Mouse (Mus musculus): ENCODE results near the gene Mrto4.

The Mrto4 gene

DNA sequence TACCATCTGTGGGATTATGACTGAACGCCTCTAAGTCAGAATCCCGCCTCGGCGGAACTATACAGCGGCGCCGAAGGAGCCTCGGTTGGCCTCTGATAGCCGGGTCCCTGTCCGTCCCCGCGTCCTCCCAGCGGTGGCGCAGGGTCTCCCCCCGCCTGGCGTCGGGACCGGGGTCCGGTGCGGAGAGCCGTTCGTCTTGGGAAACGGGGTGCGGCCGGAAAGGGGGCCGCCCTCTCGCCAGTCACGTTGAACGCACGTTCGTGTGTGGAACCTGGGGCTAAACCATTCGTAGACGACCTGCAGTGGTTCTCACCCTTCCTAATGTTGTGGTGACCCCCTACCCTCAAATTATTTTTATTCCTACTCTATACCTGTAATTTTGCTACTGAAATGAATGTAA lies 14.2 kb downstream of the Mrto4 start:
- DNase-seq = no peak

DNA sequence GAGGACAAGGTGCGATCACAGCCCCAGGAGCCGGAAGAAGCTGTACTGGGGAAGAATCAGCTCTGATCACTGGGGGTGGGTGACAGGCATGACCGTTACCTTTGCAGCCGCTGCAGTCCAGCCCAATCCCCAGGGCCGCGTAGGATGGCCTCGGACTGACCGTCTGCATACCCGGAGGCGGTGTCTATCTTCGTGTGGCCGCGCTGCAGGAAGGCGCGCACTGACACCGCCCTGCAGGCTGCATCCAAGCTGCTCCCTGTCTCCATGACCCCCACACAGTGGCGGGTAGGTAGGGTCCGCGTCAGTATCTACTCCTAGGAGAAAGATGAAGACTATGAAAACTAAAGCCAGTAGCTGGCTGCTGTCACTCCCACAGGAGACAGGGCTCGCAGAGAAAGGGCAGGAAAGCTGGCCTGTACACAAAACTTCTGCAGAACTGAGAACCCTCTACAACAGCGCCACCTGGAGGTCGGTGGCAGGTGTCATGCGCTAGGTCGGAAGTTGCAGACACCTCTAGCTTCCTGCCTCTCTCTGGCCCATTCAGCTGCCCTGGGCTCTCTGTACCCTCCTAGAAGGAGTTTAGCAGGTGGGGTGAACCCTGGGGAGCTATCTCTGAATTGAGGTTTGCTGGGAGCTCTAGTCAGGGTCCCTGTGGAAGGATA lies 15.4 kb downstream of the Mrto4 start:
- DNase-seq = peak; percentile 84

DNA sequence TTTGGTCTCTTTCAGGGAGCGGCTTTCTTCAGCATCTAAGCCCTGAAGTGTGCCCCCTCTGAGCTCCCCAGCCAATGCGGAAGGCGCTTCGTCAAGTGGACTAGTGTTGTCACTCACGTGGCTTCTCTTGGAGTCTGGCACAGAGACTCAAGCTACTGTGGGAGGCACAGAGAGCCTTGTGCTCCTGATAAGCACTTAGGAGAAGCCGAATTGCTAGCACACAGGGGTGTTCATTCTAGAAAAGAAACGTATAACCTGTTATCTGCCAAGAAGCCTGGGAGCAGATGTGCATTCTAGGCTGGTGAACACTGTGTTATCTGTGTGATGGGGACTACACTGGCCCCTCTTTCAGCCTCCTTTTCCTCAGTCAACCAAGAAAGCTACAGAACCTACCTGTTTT lies 16.9 kb downstream of the Mrto4 start:
- no peak for DNase-seq

DNA sequence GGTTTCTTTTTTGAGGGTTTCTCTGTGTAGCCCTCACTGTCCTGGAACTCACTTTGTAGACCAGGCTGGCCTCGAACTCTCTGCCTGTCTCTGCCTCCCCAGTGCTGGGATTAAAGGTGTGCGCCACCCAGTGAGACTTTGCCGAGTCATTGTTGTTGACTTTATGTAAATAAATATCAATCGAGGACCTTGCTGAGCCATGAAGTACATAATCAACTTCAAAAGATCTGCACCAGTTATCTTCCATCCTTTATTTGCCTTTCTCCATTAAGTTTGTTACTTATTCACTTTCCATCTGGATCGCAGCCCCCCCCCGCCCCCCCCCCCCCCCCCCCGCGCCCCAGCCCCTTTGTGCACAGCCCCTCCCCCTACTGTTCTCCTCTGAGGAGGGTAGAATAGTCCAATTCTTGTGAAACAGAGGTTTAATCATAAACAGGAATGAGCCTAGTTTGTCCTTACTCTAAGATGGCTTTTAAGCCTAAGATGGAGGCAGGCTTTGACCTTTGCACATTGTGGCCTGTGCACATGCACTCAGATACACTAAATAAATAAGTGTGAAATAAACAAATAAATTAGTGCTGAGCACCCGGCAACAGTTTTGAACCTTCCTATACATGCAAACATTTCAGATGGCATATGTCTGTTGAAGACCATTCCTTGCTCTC lies 17.6 kb downstream of the Mrto4 start:
- no peak for DNase-seq

DNA sequence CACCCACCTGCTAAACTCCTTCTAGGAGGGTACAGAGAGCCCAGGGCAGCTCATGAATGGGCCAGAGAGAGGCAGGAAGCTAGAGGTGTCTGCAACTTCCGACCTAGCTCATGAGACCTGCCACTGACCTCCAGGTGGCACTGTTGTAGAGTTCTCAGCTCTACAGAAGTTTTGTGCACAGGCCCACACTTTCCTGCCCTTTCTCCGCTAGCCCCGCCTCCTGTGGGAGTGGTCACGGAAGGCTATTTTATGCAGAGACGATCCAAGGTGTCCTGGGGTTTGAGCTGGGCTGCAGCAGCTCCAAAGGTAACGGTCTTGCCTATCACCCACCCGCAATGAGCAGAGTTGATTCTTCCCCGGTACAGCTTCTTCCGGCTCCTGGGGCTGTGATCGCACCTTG lies 21.8 kb downstream of the Mrto4 start:
- peak; percentile 87 for DNase-seq

DNA sequence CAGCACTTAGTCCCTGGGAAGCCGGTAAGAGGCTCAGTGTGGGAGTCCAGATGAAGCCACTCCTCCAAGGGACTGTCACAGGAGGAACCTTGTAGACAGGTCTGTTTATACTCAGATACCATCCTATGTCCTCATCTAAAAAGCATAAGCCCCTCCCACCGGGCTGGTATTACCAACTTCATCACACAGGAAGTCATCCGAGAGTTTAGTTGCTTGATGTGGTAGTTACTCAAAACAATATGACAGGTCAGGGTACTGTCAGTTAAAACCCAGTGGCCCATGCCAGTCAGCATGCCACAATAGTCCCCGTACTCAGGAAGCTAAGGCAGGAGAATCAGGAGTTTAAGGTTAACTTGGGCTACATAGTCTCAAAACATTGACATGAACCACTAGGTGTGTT lies 32.6 kb downstream of the Mrto4 start:
- DNase-seq = no peak

DNA sequence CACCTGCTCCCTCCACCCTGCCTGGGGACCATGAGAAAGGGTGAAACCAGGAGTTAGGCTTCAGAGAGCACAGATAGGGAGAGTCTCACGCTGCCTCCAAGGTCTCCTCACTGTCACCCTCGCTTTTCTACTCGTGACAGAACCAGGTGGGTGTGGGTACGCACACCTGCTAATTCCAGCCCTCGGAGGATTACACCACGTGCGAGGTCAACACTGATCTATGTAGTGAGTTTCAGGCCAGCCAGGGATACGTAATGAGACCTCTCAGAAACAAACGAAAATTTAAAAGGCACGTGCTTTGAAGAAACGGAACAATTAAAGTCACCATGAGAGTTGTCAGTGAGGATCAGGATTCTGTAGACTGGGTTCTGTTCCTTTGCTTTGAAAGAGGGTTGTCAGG lies 33.9 kb downstream of the Mrto4 start:
- DNase-seq = no peak

DNA sequence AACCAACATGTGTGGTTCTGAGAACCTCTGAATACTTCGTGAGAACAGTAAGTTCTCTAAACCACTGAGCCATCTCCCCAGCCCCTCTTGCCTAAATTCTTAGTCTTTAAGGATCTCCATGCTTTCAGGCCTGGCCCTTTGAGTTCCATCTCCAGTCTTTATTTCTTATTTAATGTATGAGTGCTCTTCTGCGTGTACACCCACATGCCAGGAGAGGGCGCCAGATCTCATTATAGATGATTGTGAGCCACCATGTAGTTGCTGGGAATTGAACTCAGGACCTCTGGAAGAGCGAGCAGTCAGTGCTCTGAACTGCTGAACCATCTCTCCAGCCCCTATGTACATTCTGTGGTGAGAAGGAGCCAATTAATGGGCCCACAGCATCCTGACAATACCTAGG lies 39.7 kb downstream of the Mrto4 start:
- peak; percentile 52 for DNase-seq

DNA sequence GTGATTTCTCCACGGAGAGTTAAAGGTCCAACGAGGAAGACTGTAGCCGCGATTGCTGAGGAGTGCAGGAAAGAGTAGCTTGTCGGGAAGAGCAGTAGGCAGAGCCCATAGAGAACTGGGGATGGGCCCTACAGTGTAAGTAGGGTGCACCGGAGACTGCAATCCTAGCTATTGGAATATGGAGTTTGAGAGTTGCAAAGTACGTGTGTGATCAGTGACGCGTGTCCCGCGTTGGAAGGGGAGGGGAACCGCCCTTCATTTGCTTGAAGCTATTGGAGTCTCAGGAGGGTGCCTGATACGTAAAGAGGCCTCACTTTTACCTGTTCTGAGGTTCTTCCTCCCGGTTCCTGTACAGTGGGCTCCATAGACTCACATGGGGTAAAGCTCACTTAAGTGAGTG lies 40.7 kb downstream of the Mrto4 start:
- DNase-seq = peak; percentile 38

DNA sequence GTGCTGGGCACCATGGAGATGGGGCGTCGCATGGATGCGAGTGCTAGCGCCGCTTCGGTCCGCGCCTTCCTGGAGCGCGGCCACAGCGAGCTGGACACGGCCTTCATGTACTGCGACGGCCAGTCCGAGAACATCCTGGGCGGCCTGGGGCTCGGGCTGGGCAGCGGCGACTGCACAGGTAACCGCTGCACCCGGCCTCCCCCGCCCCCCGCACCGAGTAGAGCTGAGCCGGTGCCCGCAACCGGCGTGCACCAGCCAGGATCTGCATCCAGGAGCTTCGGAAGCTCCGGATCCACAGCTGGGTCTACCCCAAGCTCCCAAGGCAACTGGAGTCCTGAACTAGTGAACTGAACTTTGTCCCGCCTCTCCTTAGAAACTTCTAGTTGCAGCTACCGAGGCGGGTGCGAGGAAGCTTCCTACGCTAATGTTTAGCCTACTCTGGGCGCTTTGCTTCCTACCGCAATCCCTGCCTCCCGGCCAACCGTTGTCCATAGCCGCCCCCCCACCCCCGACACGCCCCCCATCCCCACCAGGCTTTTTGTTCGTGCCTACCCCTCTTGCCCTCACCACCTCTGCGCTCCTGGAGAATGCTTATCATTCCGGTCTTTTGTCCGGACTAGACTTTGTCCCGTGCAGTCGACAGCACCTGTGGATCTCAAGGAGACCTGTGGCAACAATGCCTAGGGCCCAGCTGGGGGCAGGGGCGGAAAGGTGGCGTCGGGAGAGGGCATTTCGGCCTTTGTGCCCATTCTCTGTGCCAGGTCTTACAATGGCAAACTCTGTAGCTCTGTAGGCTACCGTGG lies 41.3 kb downstream of the Mrto4 start:
- peak; percentile 68 for DNase-seq

DNA sequence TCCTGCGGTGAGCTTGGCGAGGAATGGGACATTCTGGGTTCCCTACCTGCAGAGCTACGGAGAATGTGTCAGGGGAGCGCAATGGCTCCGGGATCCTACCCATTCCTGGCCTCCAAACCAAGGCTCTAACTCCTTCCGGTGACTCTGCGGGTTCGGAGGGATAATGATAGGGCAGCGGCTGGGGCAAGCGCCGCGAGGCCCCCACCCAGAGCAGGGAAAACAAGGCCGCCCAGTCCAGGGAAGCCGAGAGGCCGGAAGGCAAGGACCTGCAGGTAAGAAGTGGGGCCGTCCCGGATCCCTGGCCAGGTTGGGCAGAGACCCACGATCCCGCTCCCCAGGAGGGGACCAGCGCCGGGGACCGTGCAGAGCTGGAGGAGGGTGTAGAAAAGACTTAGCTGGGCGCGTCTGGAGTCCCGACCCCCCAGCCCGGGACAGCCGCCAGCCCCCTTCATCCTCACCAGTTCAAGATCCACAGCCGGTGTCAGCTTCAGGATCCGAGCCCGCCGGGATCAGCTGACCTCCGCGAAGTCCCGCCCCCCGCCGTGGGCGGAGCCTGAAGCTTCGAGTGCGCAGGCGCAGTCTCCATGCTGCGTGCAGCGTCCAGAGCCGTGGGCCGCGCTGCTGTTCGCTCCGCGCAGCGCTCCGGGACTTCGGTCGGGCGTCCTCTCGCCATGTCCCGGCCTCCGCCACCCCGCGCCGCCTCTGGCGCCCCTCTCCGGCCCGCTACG lies 42.0 kb downstream of the Mrto4 start, which contains the start of the genes Pqlc2 and Akr7a5:
Gene Pqlc2 (minus strand): TSS at position 538 of the 728 bp plus-strand sequence.
Gene Akr7a5 (plus strand): TSS at position 574 of the 728 bp plus-strand sequence.
- DNase-seq = peak; percentile 100

DNA sequence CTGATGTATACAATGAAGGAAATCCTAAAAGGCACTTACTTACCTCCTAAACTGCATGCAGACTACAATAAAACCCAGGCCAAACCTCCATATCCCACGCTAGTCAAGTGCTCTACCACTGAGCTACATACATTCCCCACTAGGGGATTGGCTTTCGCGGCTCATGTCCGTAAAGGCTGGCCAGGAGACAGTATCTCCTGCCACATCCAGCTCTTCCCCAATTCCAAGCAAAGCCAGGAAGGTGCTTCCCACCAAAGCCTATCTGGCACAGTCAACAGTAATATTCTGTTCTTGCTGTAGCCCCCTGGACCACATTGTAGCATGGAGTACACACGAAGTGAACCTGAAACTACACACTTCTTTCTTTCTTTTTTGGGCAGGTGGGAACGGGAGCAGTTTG lies 42.7 kb downstream of the Mrto4 start:
- DNase-seq = no peak

DNA sequence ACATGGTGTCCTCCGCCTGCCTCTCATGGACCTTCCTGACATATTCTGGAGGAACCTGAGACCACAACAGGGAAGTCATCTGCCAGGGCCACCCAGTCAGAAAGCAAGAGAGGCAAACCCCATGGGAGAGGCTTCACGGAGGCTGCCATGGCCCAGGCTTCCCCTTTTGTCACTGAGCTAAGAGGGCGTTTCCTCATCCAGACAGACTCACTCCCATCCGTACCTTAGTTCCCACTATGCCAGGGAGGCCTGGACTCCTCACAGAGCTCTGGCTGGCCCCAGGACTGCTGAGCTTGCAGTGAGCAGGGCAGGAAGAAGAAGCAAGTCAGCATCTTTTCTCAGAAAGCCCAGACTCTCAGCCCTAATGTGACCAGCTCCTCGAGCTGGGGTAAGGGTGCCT lies 44.5 kb downstream of the Mrto4 start:
- DNase-seq = no peak

DNA sequence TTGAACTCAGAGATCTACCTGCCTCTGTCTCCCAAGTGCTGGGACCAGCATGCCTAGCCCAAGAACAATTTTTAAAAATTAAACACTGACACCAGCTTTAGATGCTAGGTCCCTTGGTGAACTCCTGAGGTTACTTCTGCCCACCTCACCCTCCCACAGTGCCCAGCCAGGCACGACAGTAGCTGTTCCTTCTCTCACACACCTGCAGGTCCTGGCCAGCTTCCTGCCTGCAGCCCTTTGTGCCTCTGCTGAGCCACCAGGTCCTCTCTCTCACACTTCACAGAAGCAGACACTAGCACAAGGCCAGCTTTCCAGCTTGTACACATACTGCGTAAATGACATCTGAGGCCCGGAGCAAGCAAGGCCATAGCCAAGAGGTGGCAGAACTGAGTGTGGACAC lies 46.9 kb downstream of the Mrto4 start:
- DNase-seq = no peak

DNA sequence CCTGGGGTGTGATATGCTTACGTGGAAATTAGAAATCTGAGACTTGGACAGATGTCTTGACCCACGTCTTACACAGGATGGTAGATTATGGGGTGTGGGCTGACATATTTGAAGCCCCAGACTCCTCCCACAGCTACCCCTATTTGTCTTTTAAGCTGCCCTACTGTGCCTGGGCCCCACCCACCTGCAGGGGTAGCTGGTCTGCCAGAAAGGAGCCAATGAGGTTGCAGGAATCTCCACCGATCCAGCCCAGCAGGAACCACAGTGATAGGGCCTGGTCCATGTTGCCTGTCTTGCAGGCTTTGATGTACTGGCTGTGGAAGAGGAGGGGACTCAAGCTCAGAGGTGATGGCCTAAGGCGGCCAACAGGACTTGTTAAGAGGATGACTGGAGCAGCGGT lies 50.1 kb downstream of the Mrto4 start:
- DNase-seq = no peak

DNA sequence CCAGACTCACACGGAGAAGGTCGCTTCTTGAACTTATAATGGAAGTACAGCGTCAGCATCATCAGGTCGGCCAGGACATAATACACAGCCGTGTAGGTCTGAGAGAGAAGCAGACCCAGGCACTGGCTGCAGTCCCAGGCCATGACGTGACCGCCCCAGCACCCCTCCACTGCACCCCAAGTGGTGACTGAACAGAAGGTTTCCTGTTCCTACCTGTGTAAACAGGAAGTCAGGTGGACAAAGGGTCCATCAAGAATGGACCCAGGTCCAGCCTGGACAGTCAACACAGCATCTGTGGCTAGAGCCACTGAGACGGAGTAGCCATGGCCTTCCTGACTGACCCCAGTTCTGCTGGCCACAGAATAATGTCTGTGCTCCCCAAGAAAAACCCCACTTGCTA lies 50.6 kb downstream of the Mrto4 start:
- no peak for DNase-seq

DNA sequence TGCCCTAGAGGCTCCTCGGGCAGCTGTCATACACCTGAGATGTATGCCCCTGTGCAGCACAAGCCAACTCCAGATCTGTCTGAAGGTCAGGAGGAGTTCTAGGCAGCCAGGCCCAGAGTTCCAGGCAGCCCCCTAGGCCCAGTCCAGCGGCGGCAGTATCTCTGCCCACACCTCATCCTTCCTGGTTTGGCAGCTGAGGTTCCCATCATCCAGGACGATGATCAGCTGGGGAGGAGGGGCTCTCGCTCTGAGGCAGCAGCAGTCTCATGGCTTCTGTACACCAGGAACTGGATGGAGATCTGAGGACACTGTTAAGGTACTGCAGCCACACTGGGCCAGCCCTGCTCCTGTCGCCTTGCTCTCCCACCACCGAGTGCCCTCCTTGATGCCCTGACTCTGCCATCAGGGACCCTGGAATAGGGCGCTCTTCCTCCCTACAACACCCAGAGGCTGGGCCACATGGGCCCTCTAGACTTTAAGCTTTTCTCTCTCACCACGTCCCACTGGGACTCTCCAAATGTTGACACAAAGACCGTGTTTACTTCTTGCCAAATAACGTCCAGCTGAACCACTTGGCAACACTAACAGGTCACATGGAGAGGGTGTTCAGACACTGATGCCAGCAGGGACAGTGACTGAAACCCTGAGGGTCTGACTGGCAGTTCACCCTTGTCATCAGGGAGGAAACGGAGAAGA lies 53.6 kb downstream of the Mrto4 start:
- DNase-seq = no peak

DNA sequence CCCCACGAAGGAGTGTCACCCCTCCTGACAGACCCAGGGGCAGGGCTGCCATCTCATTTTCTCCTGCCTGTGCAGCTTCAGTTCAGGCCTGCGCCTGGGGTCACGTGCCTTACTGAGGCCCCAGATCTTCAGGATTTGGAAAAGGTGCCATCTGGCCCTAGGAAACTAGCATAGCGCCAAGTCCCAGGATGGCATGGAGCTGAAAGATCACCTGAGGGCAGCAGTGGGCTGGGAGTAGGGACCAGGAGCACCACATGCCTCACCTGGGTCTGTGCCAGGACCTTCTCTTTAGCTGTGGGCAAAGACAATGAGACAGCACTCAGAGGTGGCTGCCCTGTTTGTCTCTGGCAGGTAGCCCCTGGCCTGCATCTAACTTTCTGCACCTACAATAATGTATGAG lies 54.8 kb downstream of the Mrto4 start:
- peak; percentile 55 for DNase-seq
